Mouse (Mus musculus) G1E (cell line): Measurements from ENCODE around the gene Baz1a.

ENCODE experiments used
- CTCF ChIP-seq: IDR thresholded peaks from 2 replicates; pipeline ENCODE4 v1.5.1; 2012; ENCODE audit warnings: low read depth, low read length, inconsistent platforms, mixed read lengths
- GATA1 ChIP-seq: IDR thresholded peaks from 2 replicates; pipeline ENCODE4 v1.6.1; 2012; ENCODE audit warnings: borderline replicate concordance, low read length, inconsistent platforms, mixed read lengths
- GATA2 ChIP-seq: IDR thresholded peaks from 2 replicates; pipeline ENCODE4 v1.6.1; 2012; ENCODE audit warnings: low read depth, low read length, inconsistent platforms, borderline replicate concordance
- POLR2AphosphoS5 ChIP-seq: IDR thresholded peaks from 2 replicates; pipeline ENCODE4 v1.6.1; 2012; ENCODE audit warnings: low read depth, low read length, inconsistent platforms; ENCODE audit not compliant: insufficient replicate concordance

DNA sequence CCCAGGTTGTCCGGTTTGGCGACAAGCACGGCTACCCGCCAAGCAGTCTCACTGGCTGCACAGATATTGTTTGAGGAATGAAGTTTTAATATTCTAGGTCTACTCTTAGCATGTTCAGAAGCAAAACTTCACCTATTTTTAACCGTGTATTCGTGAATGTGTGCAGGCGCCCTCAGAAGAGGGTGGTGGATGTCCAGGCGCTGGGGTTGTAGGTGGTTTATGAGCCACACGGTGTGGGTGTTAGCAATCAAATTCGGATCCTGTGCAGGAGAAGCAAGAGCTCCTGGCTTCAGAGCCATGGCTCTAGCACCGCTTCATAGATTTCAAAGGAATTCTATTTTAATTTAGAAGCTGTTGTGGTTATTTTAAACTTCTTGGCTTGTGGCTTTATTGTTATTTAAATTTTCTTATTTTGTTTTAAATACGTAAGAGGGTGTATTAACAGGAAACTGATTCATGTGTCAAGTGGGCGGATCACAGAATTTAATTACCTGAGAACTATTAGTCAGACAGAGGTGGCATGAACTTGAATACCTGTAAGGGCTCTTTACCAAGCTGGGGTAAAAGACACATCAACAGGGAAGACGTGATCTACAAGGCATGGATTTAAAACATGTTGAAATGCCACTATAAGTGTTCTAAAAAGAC, 6.7 kb downstream of the Baz1a start:
- TF ChIP-seq CTCF (no peak), GATA1 (no peak), POLR2AphosphoS5 (no peak), GATA2 (no peak)
